Mouse (Mus musculus): ENCODE measurements around the gene Rhof.

Rhof gene

GRCm38 (mm10) chr5:123148073-123148722, 15.7 kb upstream of the Rhof start:
- no peak for DNase-seq (ENCODE audit: low spot score)

GRCm38 (mm10) chr5:123147569-123147968, 15.1 kb upstream of the Rhof start:
- DNase-seq (ENCODE audit: low spot score): no peak

GRCm38 (mm10) chr5:123146357-123146756, 13.9 kb upstream of the Rhof start:
- no peak for DNase-seq (ENCODE audit: low spot score)

- no peak for DNase-seq (ENCODE audit: low spot score)
Observed at GRCm38 (mm10) chr5:123144746-123145590, 12.5 kb upstream of the Rhof start.

DNA sequence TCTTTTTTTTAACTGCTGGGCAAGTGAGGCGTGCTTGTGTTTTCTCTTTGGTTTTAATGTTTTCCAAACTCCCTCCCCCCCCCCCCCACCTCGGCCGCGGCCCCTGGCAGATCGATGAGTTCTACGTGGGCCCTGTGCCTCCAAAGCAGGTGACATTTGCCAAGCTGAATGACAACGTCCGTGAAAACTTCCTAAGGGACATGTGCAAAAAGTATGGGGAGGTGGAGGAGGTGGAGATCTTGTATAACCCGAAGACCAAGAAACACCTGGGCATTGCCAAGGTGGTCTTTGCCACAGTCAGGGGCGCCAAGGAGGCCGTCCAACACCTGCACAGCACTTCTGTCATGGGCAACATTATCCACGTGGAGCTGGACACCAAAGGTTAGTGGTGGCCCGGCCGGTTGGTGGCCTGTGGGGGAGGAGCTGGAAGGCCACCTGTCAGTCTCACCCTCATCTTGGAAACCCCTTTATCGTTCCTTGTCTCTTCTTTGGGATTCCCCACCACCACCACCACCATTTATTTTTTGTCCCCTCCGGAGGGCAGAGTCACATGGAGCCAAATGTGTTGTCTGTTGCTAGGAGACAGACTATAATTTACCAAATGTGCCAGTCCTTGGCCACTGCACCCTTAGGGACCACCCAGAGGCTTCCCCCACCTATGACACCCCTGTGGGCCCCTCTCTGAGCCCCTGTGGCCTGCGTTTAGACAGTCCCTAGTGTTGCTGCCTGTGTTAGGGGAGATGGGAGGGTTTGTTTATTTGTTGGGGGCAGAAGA, 11.7 kb upstream of the Rhof start:
- DNase-seq (ENCODE audit: low spot score): no peak

GRCm38 (mm10) chr5:123143251-123143970, 10.9 kb upstream of the Rhof start:
- DNase-seq (ENCODE audit: low spot score): peak; percentile 71

GRCm38 (mm10) chr5:123142161-123143157, 10.0 kb upstream of the Rhof start, which contains the start of gene Setd1b:
Gene Setd1b, plus strand, starts transcription at chr5:123142193.
- no peak for DNase-seq (ENCODE audit: low spot score)

DNA sequence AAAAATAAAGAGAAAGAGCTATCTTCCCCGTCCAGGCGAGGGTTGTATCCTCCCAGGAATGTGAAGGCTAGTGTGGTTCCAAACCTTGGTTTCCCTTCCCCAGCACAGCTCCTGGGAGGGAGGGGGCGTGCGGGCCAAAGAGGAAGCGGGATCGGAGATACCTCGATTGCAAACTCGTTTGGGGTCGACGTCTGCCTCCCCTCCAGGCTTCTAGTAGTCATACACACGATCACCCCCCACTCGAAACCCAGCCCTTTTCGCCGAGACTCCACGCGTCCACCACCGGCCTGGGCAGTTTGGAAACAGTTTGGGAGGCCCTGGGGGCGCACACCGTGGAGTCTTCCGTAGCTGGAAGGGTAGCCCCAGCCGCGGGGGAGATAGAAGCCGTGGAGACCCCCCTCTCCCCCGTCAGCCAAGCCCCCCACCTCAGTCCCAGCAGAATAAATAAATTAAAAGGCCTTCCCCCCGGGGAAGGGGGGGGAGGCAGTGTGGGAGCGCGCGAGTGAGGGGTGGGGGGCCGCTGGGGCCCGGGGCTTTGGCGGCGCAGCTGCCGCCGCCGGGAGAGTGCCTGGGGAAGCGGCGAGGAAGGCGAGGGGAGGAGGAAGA, 9.2 kb upstream of the Rhof start:
- peak; percentile 52 for DNase-seq (ENCODE audit: low spot score)

- peak; percentile 83 for DNase-seq (ENCODE audit: low spot score)
Observed at GRCm38 (mm10) chr5:123140694-123141554, 8.4 kb upstream of the Rhof start.

- no peak for DNase-seq (ENCODE audit: low spot score)
Observed at GRCm38 (mm10) chr5:123139722-123140627, 7.5 kb upstream of the Rhof start.

DNA sequence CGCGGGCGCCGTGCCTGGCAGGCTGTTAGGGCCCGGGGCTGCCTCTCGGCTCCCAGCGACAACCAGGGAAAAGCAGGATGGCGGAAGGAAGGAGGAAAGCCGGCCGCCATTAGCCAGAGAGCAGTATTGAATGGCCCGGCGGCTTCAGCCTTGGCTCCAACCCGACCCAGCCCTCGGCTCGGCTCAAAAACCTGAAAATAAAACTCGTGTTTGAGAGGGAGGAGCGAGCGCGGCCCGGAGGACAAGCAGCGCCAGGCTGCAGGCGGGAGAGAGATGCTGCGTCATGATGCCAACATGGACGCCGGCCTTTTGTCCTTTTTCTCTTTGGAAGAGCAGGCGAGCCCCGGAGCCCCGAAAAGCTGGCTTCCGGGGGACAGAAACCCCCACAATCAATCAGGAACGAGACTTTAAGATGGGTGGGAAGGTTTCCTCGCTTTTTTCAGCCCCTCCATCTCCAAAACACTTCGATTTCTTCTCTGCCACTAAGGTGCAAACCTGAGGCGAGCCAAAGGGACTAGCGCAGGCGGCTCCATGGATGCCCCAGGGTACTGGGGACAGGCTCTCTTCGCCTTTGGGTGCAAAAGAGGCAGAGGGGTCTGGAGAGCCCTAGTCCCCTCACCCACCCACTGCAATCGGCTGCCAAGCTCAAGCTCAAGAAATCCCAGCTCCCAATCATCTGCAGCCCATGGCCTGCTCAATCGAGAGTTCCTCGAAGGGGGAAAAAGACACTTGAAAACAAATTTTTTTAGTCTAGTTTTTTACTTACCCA, 6.6 kb upstream of the Rhof start:
- DNase-seq (ENCODE audit: low spot score): peak; percentile 78

- peak; percentile 78 for DNase-seq (ENCODE audit: low spot score)
Observed at GRCm38 (mm10) chr5:123138230-123138911, 5.9 kb upstream of the Rhof start.

GRCm38 (mm10) chr5:123137910-123138229, 5.4 kb upstream of the Rhof start:
- no peak for DNase-seq (ENCODE audit: low spot score)

- DNase-seq (ENCODE audit: low spot score): peak; percentile 78
Observed at GRCm38 (mm10) chr5:123137044-123137909, 4.8 kb upstream of the Rhof start.

DNA sequence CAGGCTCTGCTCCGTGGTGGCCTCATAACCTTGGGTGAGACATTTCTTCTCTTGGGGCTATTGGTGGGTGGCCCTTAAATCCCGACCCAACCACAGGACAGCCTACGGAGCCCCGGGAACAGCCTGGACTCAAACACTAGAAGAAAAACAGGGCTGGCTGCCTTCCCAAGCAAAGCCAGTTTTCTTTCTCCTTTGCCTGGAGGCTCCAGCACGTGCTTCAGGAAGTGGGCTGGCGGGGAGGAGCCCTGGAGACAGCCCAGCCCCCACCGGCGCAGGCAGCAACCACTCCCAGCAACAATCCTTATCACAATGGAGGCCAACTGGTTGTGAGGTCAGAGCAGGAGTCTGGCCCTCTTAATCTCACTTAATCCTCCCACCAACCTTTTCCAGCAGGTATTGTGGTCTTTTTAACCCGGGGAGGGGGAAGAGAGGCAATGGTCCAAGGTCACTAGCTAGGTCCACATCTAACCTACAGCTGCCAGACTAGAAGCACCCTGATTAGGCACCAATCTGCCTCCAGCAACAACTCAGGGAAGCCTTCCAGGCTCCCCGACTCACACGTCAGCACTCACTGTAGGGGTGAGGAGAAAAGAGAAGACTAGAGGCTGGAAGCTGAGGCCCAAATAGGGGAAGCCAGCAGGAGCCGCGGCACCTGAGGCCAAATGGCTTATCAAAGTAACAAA, 4.0 kb upstream of the Rhof start:
- peak; percentile 88 for DNase-seq (ENCODE audit: low spot score)
